Mouse (Mus musculus) hindbrain, embryonic 16.5 days (tissue): ENCODE results near the gene Lamp5. TPM values are rescaled to one million over a fixed set of nuclear protein-coding genes. Genes with fewer than 3 reads are reported as not detected.

Experiments
- ATAC-seq: fragments of 200-750 bp; cut with Nextera tagmentation; 2 replicates; pipeline ENCODE4 v1.8.0; 2017; ENCODE audit warnings: moderate TSS enrichment, moderate library complexity
- H3K27ac ChIP-seq: fragments of 300-500 bp; sonication (generic); 2 replicates; pipeline ENCODE4 v1.5.1; 2014; ENCODE audit warnings: low read depth, mild to moderate bottlenecking, control low read depth, low read length, moderate library complexity
- H3K27me3 ChIP-seq: fragments of 300-500 bp; sonication (generic); replicated peaks from 2 replicates; pipeline ENCODE4 v1.6.1; 2014; ENCODE audit warnings: low read length; ENCODE audit not compliant: control insufficient read depth, insufficient read depth
- H3K36me3 ChIP-seq: fragments of 300-500 bp; sonication (generic); 2 replicates; pipeline ENCODE4 v1.6.1; 2014; ENCODE audit warnings: mild to moderate bottlenecking, low read length, moderate library complexity, mixed read lengths; ENCODE audit not compliant: control insufficient read depth, insufficient read depth
- H3K4me1 ChIP-seq: fragments of 300-500 bp; sonication (generic); 2 replicates; pipeline ENCODE4 v1.6.1; 2014; ENCODE audit warnings: low read depth, low read length; ENCODE audit not compliant: control insufficient read depth, insufficient read depth
- H3K4me2 ChIP-seq: fragments of 300-500 bp; sonication (generic); 2 replicates; pipeline ENCODE4 v1.6.1; 2014; ENCODE audit warnings: mild to moderate bottlenecking, low read length, control low read depth, moderate library complexity
- H3K4me3 ChIP-seq: fragments of 300-500 bp; sonication (generic); 2 replicates; pipeline ENCODE4 v1.5.1; 2014; ENCODE audit warnings: mild to moderate bottlenecking, low read length, control low read depth, moderate library complexity
- H3K9ac ChIP-seq: fragments of 300-500 bp; sonication (generic); 2 replicates; pipeline ENCODE4 v1.6.1; 2014; ENCODE audit warnings: low read depth, mild to moderate bottlenecking, control low read depth, low read length, moderate library complexity
- H3K9me3 ChIP-seq: fragments of 300-500 bp; sonication (generic); 2 replicates; pipeline ENCODE4 v1.6.1; 2014; ENCODE audit warnings: mild to moderate bottlenecking, low read length, moderate library complexity; ENCODE audit not compliant: control insufficient read depth
- WGBS: fragments of 180-500 bp; shearing (Covaris S2); extraction: QIAGEN DNeasy Blood & Tissue Kit; methylation state at CpG from one replicate; pipeline ENCODE4 v1.1.7; 2014; 5-methylcytosine and 5-hydroxymethylcytosine counted together
- polyA plus RNA-seq: library from polyadenylated mRNA; unstranded; fragments of >200 nt; fragmentation: Nextera tagmentation; extraction: Ambion mirVana; gene quantifications from 2 replicates; pipeline ENCODE4 v1.2.1, GENCODE M21; 2015

Lamp5 gene
- 192 and 201 TPM in 2 replicates for polyA plus RNA-seq

GRCm38 (mm10) chr2:136051688-136052289 is at the start of gene Lamp5:
TSS of gene Lamp5 (plus strand) at chr2:136052239.
- WGBS: 1% methylated on average over 8 of the region's 8 CpGs
- H3K27me3 ChIP-seq: no peaks in the 10 kb centered on the region
- peak within 1 kb of the TSS; percentile 50 for H3K27ac ChIP-seq

GRCm38 (mm10) chr2:136003836-136004235 is 48.2 kb upstream of the Lamp5 start:
- ATAC-seq: no peak
- H3K4me3 ChIP-seq: no peak overlapping the region
- H3K27ac ChIP-seq: no peak overlapping the region
- H3K9me3 ChIP-seq: no peaks in the 10 kb centered on the region
- WGBS: 50% methylated on average over 1 of the region's 1 CpGs
- H3K4me2 ChIP-seq: no peak overlapping the region
- H3K36me3 ChIP-seq: peaks cover 11% of the 10 kb centered on the region; the same call in 1 of the 2 replicates
- H3K27me3 ChIP-seq: no peaks in the 10 kb centered on the region
- no peaks in the 10 kb centered on the region for H3K4me1 ChIP-seq
- H3K9ac ChIP-seq: no peak overlapping the region

More at GRCm38 (mm10) chr2:136051688-136052289, at the start of gene Lamp5:
- no peaks in the 10 kb centered on the region for H3K9me3 ChIP-seq
- peak; percentile 43 for ATAC-seq
- H3K4me2 ChIP-seq: peak within 1 kb of the TSS; percentile 62
- H3K36me3 ChIP-seq: no peaks in the 10 kb centered on the region
- H3K4me3 ChIP-seq: peak within 1 kb of the TSS; percentile 37
- H3K9ac ChIP-seq: peak within 1 kb of the TSS; percentile 53
- H3K4me1 ChIP-seq: peaks cover 7% of the 10 kb centered on the region

GRCm38 (mm10) chr2:136006280-136006679 is 45.8 kb upstream of the Lamp5 start:
- H3K9me3 ChIP-seq: no peaks in the 10 kb centered on the region
- no peak overlapping the region for H3K4me3 ChIP-seq
- peaks cover 11% of the 10 kb centered on the region; the same call in 1 of the 2 replicates for H3K36me3 ChIP-seq
- H3K27ac ChIP-seq: no peak overlapping the region
- no peak overlapping the region for H3K4me2 ChIP-seq
- no peak overlapping the region for H3K9ac ChIP-seq
- WGBS: 95% methylated on average over 5 of the region's 5 CpGs
- no peaks in the 10 kb centered on the region for H3K4me1 ChIP-seq
- no peaks in the 10 kb centered on the region for H3K27me3 ChIP-seq
- ATAC-seq: no peak

GRCm38 (mm10) chr2:136012759-136013158 is 39.3 kb upstream of the Lamp5 start:
- WGBS: 93% methylated on average over 9 of the region's 9 CpGs
- peaks cover 6% of the 10 kb centered on the region; the same call in 1 of the 2 replicates for H3K36me3 ChIP-seq
- no peak for ATAC-seq

GRCm38 (mm10) chr2:136048464-136048863 is 3.6 kb upstream of the Lamp5 start:
- no peak overlapping the region for H3K4me2 ChIP-seq
- H3K9ac ChIP-seq: no peak overlapping the region
- no peak overlapping the region for H3K4me3 ChIP-seq
- WGBS: 80% methylated on average over 4 of the region's 4 CpGs
- no peaks in the 10 kb centered on the region for H3K36me3 ChIP-seq
- no peak overlapping the region for H3K27ac ChIP-seq
- H3K9me3 ChIP-seq: no peaks in the 10 kb centered on the region
- peaks cover 7% of the 10 kb centered on the region for H3K4me1 ChIP-seq
- ATAC-seq: no peak
- H3K27me3 ChIP-seq: no peaks in the 10 kb centered on the region

More at GRCm38 (mm10) chr2:136012759-136013158, 39.3 kb upstream of the Lamp5 start:
- Histone ChIP-seq H3K4me2 (no peak overlapping the region), H3K4me3 (no peak overlapping the region), H3K27me3 (no peaks in the 10 kb centered on the region), H3K4me1 (no peaks in the 10 kb centered on the region), H3K27ac (no peak overlapping the region), H3K9ac (no peak overlapping the region), H3K9me3 (no peaks in the 10 kb centered on the region)

- 12% methylated on average over 27 of the region's 27 CpGs for WGBS
- Histone ChIP-seq H3K27me3 (no peaks in the 10 kb centered on the region), H3K9me3 (no peaks in the 10 kb centered on the region), H3K4me3 (peak overlapping the region; percentile 37), H3K36me3 (no peaks in the 10 kb centered on the region), H3K9ac (peak overlapping the region; percentile 53), H3K27ac (peak overlapping the region; percentile 50), H3K4me1 (peaks cover 7% of the 10 kb centered on the region), H3K4me2 (peak overlapping the region; percentile 62)
- peak; percentile 83 for ATAC-seq
Measured at GRCm38 (mm10) chr2:136050793-136051615, 1.0 kb upstream of the Lamp5 start.

- Histone ChIP-seq H3K27me3 (no peaks in the 10 kb centered on the region), H3K36me3 (no peaks in the 10 kb centered on the region), H3K9ac (peak overlapping the region; percentile 71), H3K27ac (peak overlapping the region; percentile 87), H3K4me1 (peaks cover 10% of the 10 kb centered on the region), H3K9me3 (no peaks in the 10 kb centered on the region), H3K4me3 (peak overlapping the region; percentile 48), H3K4me2 (peak overlapping the region; percentile 78)
- ATAC-seq: peak; percentile 77
- WGBS: 4% methylated on average over 19 of the region's 19 CpGs
Measured at GRCm38 (mm10) chr2:136057861-136058331, 5.9 kb downstream of the Lamp5 start.

- peak overlapping the region; percentile 87 for H3K27ac ChIP-seq
- no peaks in the 10 kb centered on the region for H3K9me3 ChIP-seq
- peak; percentile 38 for ATAC-seq
- H3K4me3 ChIP-seq: peak overlapping the region; percentile 48
- no peaks in the 10 kb centered on the region for H3K27me3 ChIP-seq
- H3K9ac ChIP-seq: peak overlapping the region; percentile 71
- H3K36me3 ChIP-seq: no peaks in the 10 kb centered on the region
- peak overlapping the region; percentile 78 for H3K4me2 ChIP-seq
- peaks cover 10% of the 10 kb centered on the region for H3K4me1 ChIP-seq
- WGBS: 3% methylated on average over 7 of the region's 7 CpGs
Measured at GRCm38 (mm10) chr2:136058398-136058797, 6.4 kb downstream of the Lamp5 start.
